Mouse (Mus musculus): Measurements from ENCODE around the gene Nkain2. TPM values are rescaled to one million over a fixed set of nuclear protein-coding genes. Genes with fewer than 3 reads are reported as not detected.
"Not testable (repeated sequence)": the region's sequence is repeated elsewhere in the genome, so short reads cannot be mapped to it uniquely, and the experiment has no call there.

Gene Nkain2
- polyA plus RNA-seq, 1 experiment from 2014 or later: 2.3 TPM

GRCm38 (mm10) chr10:32796215-32796614 lies 94.0 kb downstream of the Nkain2 start:
- WGBS: 72% methylated on average over 2 of the region's 2 CpGs
- Histone ChIP-seq H3K4me1 (replicated peaks; ENCODE audit: control insufficient read depth, insufficient read depth, low read length) (no peaks in the 10 kb centered on the region), H3K27ac (ENCODE audit: low read depth) (no peak overlapping the region), H3K4me2 (ENCODE audit: low read length) (no peak overlapping the region), H3K36me3 (ENCODE audit: control insufficient read depth, insufficient read depth, low read length) (no peaks in the 10 kb centered on the region), H3K4me3 (ENCODE audit: low read depth, low read length) (no peak overlapping the region), H3K9ac (ENCODE audit: low read length) (no peak overlapping the region), H3K9me3 (ENCODE audit: control insufficient read depth, low read length) (no peaks in the 10 kb centered on the region), H3K27me3 (replicated peaks; ENCODE audit: control insufficient read depth, insufficient read depth, low read length) (no peaks in the 10 kb centered on the region)
- DNase-seq (ENCODE audit: low spot score): no peak
- no peak for ATAC-seq (replicated peaks; ENCODE audit: low FRiP score, low TSS enrichment, low read depth)

GRCm38 (mm10) chr10:32790541-32790940 lies 99.7 kb downstream of the Nkain2 start:
- Histone ChIP-seq H3K27ac (ENCODE audit: low read depth) (no peak overlapping the region), H3K4me2 (ENCODE audit: low read length) (no peak overlapping the region), H3K27me3 (replicated peaks; ENCODE audit: control insufficient read depth, insufficient read depth, low read length) (no peaks in the 10 kb centered on the region), H3K4me3 (ENCODE audit: low read depth, low read length) (no peak overlapping the region), H3K9me3 (ENCODE audit: control insufficient read depth, low read length) (no peaks in the 10 kb centered on the region), H3K36me3 (ENCODE audit: control insufficient read depth, insufficient read depth, low read length) (no peaks in the 10 kb centered on the region), H3K9ac (ENCODE audit: low read length) (no peak overlapping the region), H3K4me1 (replicated peaks; ENCODE audit: control insufficient read depth, insufficient read depth, low read length) (no peaks in the 10 kb centered on the region)
- no peak for ATAC-seq (replicated peaks; ENCODE audit: low FRiP score, low TSS enrichment, low read depth)
- no peak for DNase-seq (ENCODE audit: low spot score)

DNA sequence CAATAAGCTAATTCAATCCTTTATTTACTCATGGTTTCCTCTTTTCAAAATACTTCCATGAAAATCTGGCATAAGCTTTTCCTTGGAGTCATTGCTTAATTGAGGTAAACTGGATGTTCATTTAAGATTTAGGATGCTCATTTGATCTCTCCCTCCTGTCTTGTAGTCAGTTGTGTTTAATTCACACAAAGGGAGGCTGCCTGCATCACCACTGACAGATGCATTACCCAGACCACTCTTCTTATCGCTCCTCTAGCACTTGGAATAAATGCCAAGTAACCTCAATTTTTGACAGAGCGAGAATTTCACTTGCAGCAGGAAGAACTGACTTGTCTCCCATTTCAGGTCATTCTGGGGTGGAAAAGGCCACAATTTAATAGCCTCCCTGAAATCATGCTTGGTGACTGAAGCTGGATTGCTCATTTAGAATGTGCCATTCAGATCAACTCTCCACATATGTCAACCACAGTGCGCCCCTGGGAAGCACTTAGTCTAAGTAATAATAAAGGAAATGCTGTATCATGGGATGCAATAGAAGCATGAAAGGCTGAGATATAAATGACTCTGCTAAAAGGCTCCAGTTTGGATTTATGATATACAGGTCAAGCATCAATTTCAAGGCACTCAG lies 107.4 kb downstream of the Nkain2 start:
- H3K4me2 ChIP-seq (ENCODE audit: low read length): no peak overlapping the region
- H3K9ac ChIP-seq (ENCODE audit: low read length): no peak overlapping the region
- no peak overlapping the region for H3K27ac ChIP-seq (ENCODE audit: low read depth)
- DNase-seq (ENCODE audit: low spot score) (no peak), ATAC-seq (replicated peaks; ENCODE audit: low FRiP score, low TSS enrichment, low read depth) (no peak)
- H3K27me3 ChIP-seq (replicated peaks; ENCODE audit: control insufficient read depth, insufficient read depth, low read length): no peaks in the 10 kb centered on the region
- no peaks in the 10 kb centered on the region for H3K9me3 ChIP-seq (ENCODE audit: control insufficient read depth, low read length)
- no peak overlapping the region for H3K4me3 ChIP-seq (ENCODE audit: low read depth, low read length)
- no peaks in the 10 kb centered on the region for H3K36me3 ChIP-seq (ENCODE audit: control insufficient read depth, insufficient read depth, low read length)
- H3K4me1 ChIP-seq (replicated peaks; ENCODE audit: control insufficient read depth, insufficient read depth, low read length): no peaks in the 10 kb centered on the region
- 43% methylated on average over 3 of the region's 3 CpGs for WGBS

- Histone ChIP-seq H3K4me3 (ENCODE audit: low read depth, low read length) (no peak overlapping the region), H3K9ac (ENCODE audit: low read length) (no peak overlapping the region), H3K27me3 (replicated peaks; ENCODE audit: control insufficient read depth, insufficient read depth, low read length) (no peaks in the 10 kb centered on the region), H3K4me2 (ENCODE audit: low read length) (no peak overlapping the region), H3K27ac (ENCODE audit: low read depth) (no peak overlapping the region), H3K9me3 (ENCODE audit: control insufficient read depth, low read length) (no peaks in the 10 kb centered on the region), H3K4me1 (replicated peaks; ENCODE audit: control insufficient read depth, insufficient read depth, low read length) (no peaks in the 10 kb centered on the region), H3K36me3 (ENCODE audit: control insufficient read depth, insufficient read depth, low read length) (no peaks in the 10 kb centered on the region)
- ATAC-seq (replicated peaks; ENCODE audit: low FRiP score, low TSS enrichment, low read depth) (no peak), DNase-seq (ENCODE audit: low spot score) (no peak)
- 93% methylated on average over 2 of the region's 2 CpGs for WGBS
These were observed 151.3 kb downstream of the Nkain2 start for GRCm38 (mm10) chr10:32738989-32739388.

DNA sequence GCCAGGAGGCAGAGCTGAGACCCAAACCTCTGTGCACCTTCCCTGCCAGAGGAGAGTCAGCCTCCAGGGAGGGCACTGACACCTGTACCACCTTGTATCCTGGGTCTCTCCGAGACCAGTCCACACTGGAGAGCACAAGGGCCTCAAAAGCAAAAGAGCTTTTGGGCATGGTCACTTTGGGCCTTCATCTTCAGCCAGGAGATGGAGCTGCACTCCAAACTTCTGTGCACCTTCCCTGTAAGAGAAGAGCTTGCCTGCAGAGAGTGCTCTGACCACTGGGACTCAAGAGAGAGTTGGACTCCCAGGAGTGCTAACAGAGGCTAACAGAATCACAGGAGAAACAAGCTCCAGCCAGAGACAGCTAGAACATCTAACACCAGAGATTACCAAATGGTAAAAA lies 183.7 kb downstream of the Nkain2 start:
- not testable (repeated sequence) for H3K4me1 ChIP-seq (replicated peaks; ENCODE audit: control insufficient read depth, insufficient read depth, low read length); H3K4me2 ChIP-seq (ENCODE audit: low read length); ATAC-seq (replicated peaks; ENCODE audit: low FRiP score, low TSS enrichment, low read depth); H3K4me3 ChIP-seq (ENCODE audit: low read depth, low read length); DNase-seq (ENCODE audit: low spot score); H3K9ac ChIP-seq (ENCODE audit: low read length); H3K27ac ChIP-seq (ENCODE audit: low read depth); H3K9me3 ChIP-seq (ENCODE audit: control insufficient read depth, low read length); H3K36me3 ChIP-seq (ENCODE audit: control insufficient read depth, insufficient read depth, low read length); H3K27me3 ChIP-seq (replicated peaks; ENCODE audit: control insufficient read depth, insufficient read depth, low read length)
- 79% methylated on average over 1 of the region's 1 CpGs for WGBS

DNA sequence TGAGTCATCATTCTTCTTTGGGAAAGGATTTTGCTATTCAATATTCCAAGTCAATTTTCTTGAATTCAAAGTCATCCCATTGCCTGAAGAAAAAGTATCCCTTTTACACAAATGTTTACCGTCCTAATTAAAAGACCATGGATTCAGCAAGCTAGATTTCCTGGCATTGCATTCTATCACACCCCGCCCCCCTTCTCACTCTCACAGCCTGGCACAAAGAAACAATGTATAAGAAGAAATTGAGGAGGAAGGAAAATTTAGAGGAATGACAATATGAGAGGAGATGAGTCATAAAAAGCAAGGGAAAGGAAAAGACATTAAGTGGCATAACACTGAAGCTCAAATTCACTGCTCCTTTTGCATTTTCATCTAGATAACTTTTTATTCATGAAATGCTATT lies 193.6 kb downstream of the Nkain2 start:
- Histone ChIP-seq H3K9ac (ENCODE audit: low read length) (no peak overlapping the region), H3K27me3 (replicated peaks; ENCODE audit: control insufficient read depth, insufficient read depth, low read length) (no peaks in the 10 kb centered on the region), H3K9me3 (ENCODE audit: control insufficient read depth, low read length) (no peaks in the 10 kb centered on the region), H3K27ac (ENCODE audit: low read depth) (no peak overlapping the region), H3K4me3 (ENCODE audit: low read depth, low read length) (no peak overlapping the region), H3K4me2 (ENCODE audit: low read length) (no peak overlapping the region), H3K4me1 (replicated peaks; ENCODE audit: control insufficient read depth, insufficient read depth, low read length) (no peaks in the 10 kb centered on the region), H3K36me3 (ENCODE audit: control insufficient read depth, insufficient read depth, low read length) (no peaks in the 10 kb centered on the region)
- ATAC-seq (replicated peaks; ENCODE audit: low FRiP score, low TSS enrichment, low read depth): no peak
- no peak for DNase-seq (ENCODE audit: low spot score)
- 84% methylated on average over 2 of the region's 2 CpGs for WGBS

DNA sequence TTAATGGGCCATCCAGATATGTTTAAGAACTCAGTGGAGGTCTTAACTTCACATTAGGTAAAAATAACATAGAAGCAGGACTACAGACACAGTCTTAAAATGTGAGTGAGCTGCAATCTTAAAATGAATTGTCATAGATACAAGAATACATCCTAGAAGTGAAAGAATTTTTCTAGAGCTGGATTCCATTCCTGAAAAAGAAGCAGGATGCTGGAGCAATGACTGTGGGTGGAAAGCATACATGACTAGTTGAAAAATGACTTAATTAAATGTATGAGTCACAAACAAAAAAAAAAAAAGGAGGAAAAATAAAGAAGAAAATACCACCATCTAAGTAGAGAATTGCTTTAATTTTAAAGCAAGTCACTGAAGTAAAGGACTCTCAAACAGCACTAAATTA lies 205.7 kb downstream of the Nkain2 start:
- DNase-seq (ENCODE audit: low spot score): no peak
- Histone ChIP-seq H3K9ac (ENCODE audit: low read length) (no peak overlapping the region), H3K9me3 (ENCODE audit: control insufficient read depth, low read length) (no peaks in the 10 kb centered on the region), H3K4me2 (ENCODE audit: low read length) (no peak overlapping the region), H3K36me3 (ENCODE audit: control insufficient read depth, insufficient read depth, low read length) (no peaks in the 10 kb centered on the region), H3K4me3 (ENCODE audit: low read depth, low read length) (no peak overlapping the region), H3K27me3 (replicated peaks; ENCODE audit: control insufficient read depth, insufficient read depth, low read length) (no peaks in the 10 kb centered on the region), H3K4me1 (replicated peaks; ENCODE audit: control insufficient read depth, insufficient read depth, low read length) (no peaks in the 10 kb centered on the region), H3K27ac (ENCODE audit: low read depth) (no peak overlapping the region)
- ATAC-seq (replicated peaks; ENCODE audit: low FRiP score, low TSS enrichment, low read depth): no peak

GRCm38 (mm10) chr10:32640256-32640655 lies 250.0 kb downstream of the Nkain2 start:
- WGBS: 73% methylated on average over 3 of the region's 3 CpGs
- no peaks in the 10 kb centered on the region for H3K27me3 ChIP-seq (replicated peaks; ENCODE audit: control insufficient read depth, insufficient read depth, low read length)
- no peaks in the 10 kb centered on the region for H3K36me3 ChIP-seq (ENCODE audit: control insufficient read depth, insufficient read depth, low read length)
- H3K4me2 ChIP-seq (ENCODE audit: low read length): no peak overlapping the region
- no peaks in the 10 kb centered on the region for H3K9me3 ChIP-seq (ENCODE audit: control insufficient read depth, low read length)
- no peak overlapping the region for H3K9ac ChIP-seq (ENCODE audit: low read length)
- H3K4me1 ChIP-seq (replicated peaks; ENCODE audit: control insufficient read depth, insufficient read depth, low read length): no peaks in the 10 kb centered on the region
- ATAC-seq (replicated peaks; ENCODE audit: low FRiP score, low TSS enrichment, low read depth): no peak
- no peak for DNase-seq (ENCODE audit: low spot score)
- H3K27ac ChIP-seq (ENCODE audit: low read depth): no peak overlapping the region
- H3K4me3 ChIP-seq (ENCODE audit: low read depth, low read length): no peak overlapping the region

- no peak for DNase-seq (ENCODE audit: low spot score)
- Histone ChIP-seq H3K27me3 (replicated peaks; ENCODE audit: control insufficient read depth, insufficient read depth, low read length) (no peaks in the 10 kb centered on the region), H3K9me3 (ENCODE audit: control insufficient read depth, low read length) (no peaks in the 10 kb centered on the region), H3K36me3 (ENCODE audit: control insufficient read depth, insufficient read depth, low read length) (no peaks in the 10 kb centered on the region), H3K4me3 (ENCODE audit: low read depth, low read length) (no peak overlapping the region), H3K27ac (ENCODE audit: low read depth) (no peak overlapping the region), H3K4me1 (replicated peaks; ENCODE audit: control insufficient read depth, insufficient read depth, low read length) (no peaks in the 10 kb centered on the region), H3K9ac (ENCODE audit: low read length) (no peak overlapping the region), H3K4me2 (ENCODE audit: low read length) (no peak overlapping the region)
- ATAC-seq (replicated peaks; ENCODE audit: low FRiP score, low TSS enrichment, low read depth): no peak
These were observed 251.1 kb downstream of the Nkain2 start for GRCm38 (mm10) chr10:32639173-32639572.

Measured in intestine, embryonic 14.5 days (tissue).